Mouse (Mus musculus): ENCODE data around the gene Cav3. TPM values are rescaled to one million over a fixed set of nuclear protein-coding genes. Genes with fewer than 3 reads are reported as not detected.

Gene Cav3
- 1.6 and 2.7 TPM in 2 replicates for polyA plus RNA-seq (2015; fragmentation: Nextera tagmentation; extraction: Ambion mirVana)

DNA sequence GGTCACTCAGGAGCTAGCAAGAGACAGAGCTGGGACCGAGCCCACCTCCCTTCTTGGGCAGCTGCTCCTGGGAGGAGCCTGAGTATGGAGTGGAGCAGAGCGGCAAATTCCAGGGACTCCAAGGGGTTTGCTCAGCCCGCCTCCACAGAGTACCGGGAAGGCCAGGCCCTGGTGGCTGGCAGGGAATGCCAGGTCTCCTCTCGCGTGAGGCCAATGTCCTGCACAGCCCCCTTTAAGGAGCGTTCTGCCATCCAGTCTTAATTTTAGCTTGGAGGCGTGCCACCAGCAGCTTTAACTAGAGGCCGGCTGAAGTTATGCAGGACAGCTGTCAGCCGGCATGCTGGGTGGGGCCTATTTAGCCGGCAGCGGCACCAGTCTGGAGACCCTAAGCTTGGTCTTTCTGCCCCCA lies at the start of gene Cav3:
Cav3 (plus strand) TSS at position 165 of the 409 bp plus-strand sequence.
- H3K36me3 ChIP-seq, result no peaks in the 10 kb centered on the region
- no peak within 1 kb of the TSS for H3K9ac ChIP-seq
- no peak for ATAC-seq (ENCODE audit: insufficient number of reproducible peaks, insufficient read depth, low FRiP score, low TSS enrichment, low read depth)
- 0 out of 2 replicates have a peak, but pooled peaks cover 6% of the 10 kb centered on the region for H3K4me1 ChIP-seq
- H3K27me3 ChIP-seq, result no peaks in the 10 kb centered on the region
- H3K9me3 ChIP-seq, result no peaks in the 10 kb centered on the region
- no peak within 1 kb of the TSS for H3K4me3 ChIP-seq
- 0 out of 2 replicates have a peak within 1 kb of the TSS, but pooled peaks have one; percentile 11 for H3K4me2 ChIP-seq
- 59% methylated on average over 12 of the region's 12 CpGs for WGBS
- H3K27ac ChIP-seq, result no peak within 1 kb of the TSS

- H3K27me3 ChIP-seq, result no peaks in the 10 kb centered on the region
- H3K9ac ChIP-seq, result no peak overlapping the region
- no peak overlapping the region for H3K4me2 ChIP-seq
- H3K27ac ChIP-seq, result no peak overlapping the region
- H3K4me3 ChIP-seq, result no peak overlapping the region
- ATAC-seq (ENCODE audit: insufficient number of reproducible peaks, insufficient read depth, low FRiP score, low TSS enrichment, low read depth), result no peak
- no peaks in the 10 kb centered on the region for H3K36me3 ChIP-seq
- H3K9me3 ChIP-seq, result 0 out of 2 replicates have a peak, but pooled peaks cover 3% of the 10 kb centered on the region
- H3K4me1 ChIP-seq, result no peaks in the 10 kb centered on the region
- WGBS, result 81% methylated on average over 9 of the region's 9 CpGs
Observed at GRCm38 (mm10) chr6:112419333-112419732, 40.0 kb upstream of the Cav3 start.

DNA sequence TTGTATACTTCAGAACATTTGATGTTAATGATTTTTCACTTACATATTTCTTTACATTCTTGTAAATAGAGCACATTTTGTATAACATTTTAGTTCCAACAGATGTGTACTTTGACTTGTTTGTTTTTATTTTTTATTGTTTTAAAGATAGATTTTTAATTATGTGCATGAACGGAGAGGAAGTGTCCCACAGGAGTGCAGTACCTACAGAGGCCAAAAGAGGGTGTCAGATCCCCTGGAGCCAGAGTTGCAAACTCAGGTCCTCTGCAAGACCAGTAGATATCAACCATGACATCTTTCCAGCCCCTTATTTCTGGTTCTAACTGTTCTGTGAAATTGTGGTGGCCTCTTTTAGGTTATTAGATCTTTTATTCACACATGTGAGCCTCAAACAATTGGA lies 38.4 kb upstream of the Cav3 start:
- H3K4me3 ChIP-seq, result no peak overlapping the region
- H3K4me1 ChIP-seq, result no peaks in the 10 kb centered on the region
- 0 out of 2 replicates have a peak, but pooled peaks cover 3% of the 10 kb centered on the region for H3K9me3 ChIP-seq
- no peak overlapping the region for H3K4me2 ChIP-seq
- ATAC-seq (ENCODE audit: insufficient number of reproducible peaks, insufficient read depth, low FRiP score, low TSS enrichment, low read depth), result no peak
- H3K27ac ChIP-seq, result no peak overlapping the region
- no peak overlapping the region for H3K9ac ChIP-seq
- WGBS, result 88% methylated on average over 1 of the region's 1 CpGs
- H3K36me3 ChIP-seq, result no peaks in the 10 kb centered on the region
- H3K27me3 ChIP-seq, result no peaks in the 10 kb centered on the region

DNA sequence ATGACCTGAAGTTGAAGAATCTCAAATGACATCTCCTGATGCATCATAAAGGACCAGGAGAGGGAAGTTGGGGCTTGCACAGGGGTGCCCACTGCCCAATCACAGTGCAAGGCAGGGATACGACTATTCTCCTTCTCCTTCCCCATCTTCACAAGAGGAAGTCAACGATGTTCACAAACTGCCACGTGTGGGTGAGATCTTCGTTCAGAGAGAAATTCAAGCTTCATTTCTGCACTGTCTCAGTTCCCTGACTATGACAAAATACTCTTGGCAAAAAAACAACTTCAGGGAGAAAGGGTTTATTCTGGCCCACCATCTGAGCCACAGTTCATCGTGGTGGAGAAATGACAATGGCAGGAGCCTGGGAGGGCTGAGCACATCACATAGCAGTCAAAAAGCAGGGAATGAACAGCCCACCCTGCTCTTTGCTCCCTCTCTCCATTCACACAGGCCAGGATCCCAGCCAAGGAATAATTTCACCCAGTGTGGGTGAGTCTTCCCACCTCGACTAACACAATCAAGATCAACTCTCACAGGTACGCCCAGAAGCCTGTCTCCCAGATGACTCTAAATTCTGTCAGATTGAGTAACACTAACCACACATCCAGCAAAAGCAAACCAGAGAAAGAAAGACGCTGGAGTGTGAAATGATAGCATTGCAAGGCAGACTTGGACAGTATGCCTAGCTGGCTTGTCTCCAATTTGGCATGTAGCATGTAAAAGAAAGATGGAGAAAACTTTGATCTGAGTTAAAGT lies 35.4 kb upstream of the Cav3 start:
- no peak for ATAC-seq (ENCODE audit: insufficient number of reproducible peaks, insufficient read depth, low FRiP score, low TSS enrichment, low read depth)
- H3K4me3 ChIP-seq, result no peak overlapping the region

GRCm38 (mm10) chr6:112426018-112426732 lies 33.1 kb upstream of the Cav3 start:
- H3K27ac ChIP-seq, result no peak overlapping the region
- H3K4me1 ChIP-seq, result no peaks in the 10 kb centered on the region
- no peak overlapping the region for H3K4me2 ChIP-seq
- no peak overlapping the region for H3K4me3 ChIP-seq
- ATAC-seq (ENCODE audit: insufficient number of reproducible peaks, insufficient read depth, low FRiP score, low TSS enrichment, low read depth), result no peak
- H3K36me3 ChIP-seq, result no peaks in the 10 kb centered on the region
- no peak overlapping the region for H3K9ac ChIP-seq
- WGBS, result 78% methylated on average over 6 of the region's 6 CpGs
- no peaks in the 10 kb centered on the region for H3K27me3 ChIP-seq
- H3K9me3 ChIP-seq, result 0 out of 2 replicates have a peak, but pooled peaks cover 3% of the 10 kb centered on the region

More for the DNA sequence above, 35.4 kb upstream of the Cav3 start:
- Histone ChIP-seq H3K4me1 (no peaks in the 10 kb centered on the region), H3K9me3 (0 out of 2 replicates have a peak, but pooled peaks cover 3% of the 10 kb centered on the region), H3K9ac (no peak overlapping the region), H3K36me3 (no peaks in the 10 kb centered on the region), H3K27ac (no peak overlapping the region), H3K4me2 (no peak overlapping the region), H3K27me3 (no peaks in the 10 kb centered on the region)
- WGBS, result 78% methylated on average over 8 of the region's 8 CpGs

DNA sequence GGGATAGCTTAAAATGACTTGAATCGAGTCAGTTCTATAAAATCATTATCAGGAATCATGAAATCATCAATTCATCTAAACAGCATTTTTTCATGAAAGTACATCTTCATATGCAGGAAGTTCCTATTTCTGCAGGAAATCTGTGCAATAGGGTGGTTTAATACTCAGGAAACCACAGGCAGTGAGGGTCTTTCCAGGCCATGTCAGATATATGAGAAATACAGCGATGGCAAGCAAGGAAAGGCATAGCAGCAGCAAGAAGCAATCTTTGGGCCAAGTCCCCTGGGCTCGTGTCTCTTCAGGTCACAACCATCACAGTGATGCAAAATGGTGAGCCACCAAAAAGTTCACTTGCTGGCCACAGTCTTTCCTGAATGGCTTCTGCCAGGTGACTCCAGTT lies 13.6 kb upstream of the Cav3 start:
- Histone ChIP-seq H3K4me1 (no peaks in the 10 kb centered on the region), H3K4me3 (no peak overlapping the region), H3K36me3 (no peaks in the 10 kb centered on the region)

GRCm38 (mm10) chr6:112461459-112461858 lies 2.2 kb downstream of the Cav3 start:
- no peak for ATAC-seq (ENCODE audit: insufficient number of reproducible peaks, insufficient read depth, low FRiP score, low TSS enrichment, low read depth)
- Histone ChIP-seq H3K27ac (no peak overlapping the region), H3K4me2 (no peak overlapping the region), H3K27me3 (no peaks in the 10 kb centered on the region), H3K9me3 (no peaks in the 10 kb centered on the region), H3K36me3 (no peaks in the 10 kb centered on the region), H3K9ac (no peak overlapping the region), H3K4me3 (no peak overlapping the region), H3K4me1 (0 out of 2 replicates have a peak, but pooled peaks cover 6% of the 10 kb centered on the region)
- WGBS, result 87% methylated on average over 5 of the region's 5 CpGs

More for the DNA sequence above, 13.6 kb upstream of the Cav3 start:
- H3K4me2 ChIP-seq, result no peak overlapping the region
- no peak overlapping the region for H3K9ac ChIP-seq
- no peaks in the 10 kb centered on the region for H3K27me3 ChIP-seq
- no peaks in the 10 kb centered on the region for H3K9me3 ChIP-seq
- WGBS, result 80% methylated on average over 3 of the region's 3 CpGs
- H3K27ac ChIP-seq, result no peak overlapping the region
- ATAC-seq (ENCODE audit: insufficient number of reproducible peaks, insufficient read depth, low FRiP score, low TSS enrichment, low read depth), result no peak

GRCm38 (mm10) chr6:112463331-112463730 lies 4.0 kb downstream of the Cav3 start:
- no peak overlapping the region for H3K4me2 ChIP-seq
- ATAC-seq (ENCODE audit: insufficient number of reproducible peaks, insufficient read depth, low FRiP score, low TSS enrichment, low read depth), result no peak
- H3K4me1 ChIP-seq, result 0 out of 2 replicates have a peak, but pooled peaks cover 6% of the 10 kb centered on the region
- no peak overlapping the region for H3K9ac ChIP-seq
- H3K27ac ChIP-seq, result no peak overlapping the region
- no peaks in the 10 kb centered on the region for H3K27me3 ChIP-seq
- H3K36me3 ChIP-seq, result no peaks in the 10 kb centered on the region
- 79% methylated on average over 6 of the region's 6 CpGs for WGBS
- no peak overlapping the region for H3K4me3 ChIP-seq
- no peaks in the 10 kb centered on the region for H3K9me3 ChIP-seq

DNA sequence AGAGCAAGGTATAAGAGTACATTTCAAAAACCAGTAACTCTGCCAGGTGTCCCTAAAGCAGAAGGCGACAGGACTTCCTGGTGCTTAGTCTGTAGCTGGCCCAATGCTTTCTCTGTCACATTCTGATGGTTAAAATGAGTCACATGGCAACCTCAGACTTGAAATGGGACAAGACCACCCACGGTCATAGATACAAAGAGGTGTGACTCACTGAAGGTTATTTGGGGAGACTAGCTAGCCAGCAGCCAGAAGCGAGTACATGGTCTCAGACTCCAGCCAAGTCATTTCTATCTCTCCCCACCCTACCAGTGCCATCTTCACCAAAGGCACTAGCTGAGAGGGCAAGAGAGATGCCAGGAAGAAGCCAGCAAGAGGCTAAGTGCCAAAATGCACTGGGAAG lies 6.1 kb downstream of the Cav3 start:
- Histone ChIP-seq H3K4me1 (no peaks in the 10 kb centered on the region), H3K27me3 (no peaks in the 10 kb centered on the region), H3K9ac (no peak overlapping the region), H3K27ac (no peak overlapping the region), H3K36me3 (no peaks in the 10 kb centered on the region), H3K9me3 (no peaks in the 10 kb centered on the region), H3K4me2 (no peak overlapping the region), H3K4me3 (no peak overlapping the region)
- WGBS, result 85% methylated on average over 3 of the region's 3 CpGs
- ATAC-seq (ENCODE audit: insufficient number of reproducible peaks, insufficient read depth, low FRiP score, low TSS enrichment, low read depth), result no peak

DNA sequence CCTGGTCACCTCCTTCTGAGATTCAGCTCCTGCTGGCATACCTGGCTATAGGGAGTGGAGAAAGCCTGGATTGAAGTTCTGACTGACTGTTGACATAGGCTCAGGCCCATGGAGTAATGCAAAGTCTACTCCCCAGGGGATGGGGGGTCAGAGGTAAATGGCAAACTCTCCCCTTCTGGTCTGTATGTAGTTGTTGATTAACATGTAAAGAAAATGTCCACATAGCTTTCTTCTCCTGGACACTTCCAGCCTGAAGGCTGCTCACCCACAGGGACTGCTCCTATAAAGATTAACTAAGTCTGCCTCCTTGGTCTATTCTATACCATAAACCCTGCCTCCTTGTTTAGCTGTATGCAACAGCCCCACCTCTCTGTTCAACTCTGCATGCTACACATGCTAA lies 6.7 kb downstream of the Cav3 start:
- H3K9me3 ChIP-seq, result no peaks in the 10 kb centered on the region
- H3K4me1 ChIP-seq, result no peaks in the 10 kb centered on the region
- H3K9ac ChIP-seq, result no peak overlapping the region
- ATAC-seq (ENCODE audit: insufficient number of reproducible peaks, insufficient read depth, low FRiP score, low TSS enrichment, low read depth), result no peak
- no peaks in the 10 kb centered on the region for H3K36me3 ChIP-seq
- no peak overlapping the region for H3K4me3 ChIP-seq
- H3K27me3 ChIP-seq, result no peaks in the 10 kb centered on the region
- no peak overlapping the region for H3K4me2 ChIP-seq
- H3K27ac ChIP-seq, result no peak overlapping the region

- H3K4me3 ChIP-seq, result no peak overlapping the region
- no peaks in the 10 kb centered on the region for H3K9me3 ChIP-seq
- H3K27me3 ChIP-seq, result no peaks in the 10 kb centered on the region
- 89% methylated on average over 4 of the region's 4 CpGs for WGBS
- H3K27ac ChIP-seq, result no peak overlapping the region
- H3K4me2 ChIP-seq, result no peak overlapping the region
- no peaks in the 10 kb centered on the region for H3K36me3 ChIP-seq
- no peaks in the 10 kb centered on the region for H3K4me1 ChIP-seq
- H3K9ac ChIP-seq, result no peak overlapping the region
- no peak for ATAC-seq (ENCODE audit: insufficient number of reproducible peaks, insufficient read depth, low FRiP score, low TSS enrichment, low read depth)
Observed at GRCm38 (mm10) chr6:112471644-112472043, 12.3 kb downstream of the Cav3 start.

DNA sequence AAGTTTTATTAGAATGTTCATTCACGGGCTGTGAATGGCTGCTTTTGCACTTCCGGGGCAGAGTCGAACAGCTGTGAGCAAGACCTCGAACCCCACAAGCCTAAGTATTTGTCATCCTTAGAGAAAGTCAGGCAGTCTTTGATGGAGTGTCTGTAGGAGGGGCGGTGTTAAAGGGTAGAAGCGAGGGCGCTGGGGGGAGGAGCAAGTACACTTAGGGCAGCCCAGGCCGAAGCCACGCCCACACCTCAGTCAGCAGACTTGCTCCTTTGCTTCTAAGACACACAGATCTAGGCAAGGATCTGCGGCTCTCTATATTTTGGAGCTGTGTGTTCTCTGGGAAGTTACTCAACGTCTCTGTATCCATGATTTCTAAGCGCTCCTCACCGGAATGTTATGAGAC lies 20.6 kb downstream of the Cav3 start:
- H3K9me3 ChIP-seq, result no peaks in the 10 kb centered on the region
- no peak overlapping the region for H3K4me2 ChIP-seq
- H3K27ac ChIP-seq, result no peak overlapping the region
- no peak overlapping the region for H3K4me3 ChIP-seq
- H3K27me3 ChIP-seq, result peaks cover 16% of the 10 kb centered on the region; the same call in 1 of the 2 replicates
- WGBS, result 52% methylated on average over 13 of the region's 13 CpGs
- no peak overlapping the region for H3K9ac ChIP-seq
- H3K4me1 ChIP-seq, result 0 out of 2 replicates have a peak, but pooled peaks cover 5% of the 10 kb centered on the region
- no peak for ATAC-seq (ENCODE audit: insufficient number of reproducible peaks, insufficient read depth, low FRiP score, low TSS enrichment, low read depth)
- no peaks in the 10 kb centered on the region for H3K36me3 ChIP-seq
